Mouse (Mus musculus) cerebellum, adult 8-10 months (tissue): ENCODE results near the gene Ascc3.

Source experiments
- DNase-seq: peaks from one replicate; pipeline ENCODE4 v3.0.0; 2022

Ascc3 gene

GRCm38 (mm10) chr10:50895881-50896766 lies 303.7 kb downstream of the Ascc3 start:
- DNase-seq, result no peak

- no peak for DNase-seq
Observed at GRCm38 (mm10) chr10:50896767-50897390, 304.4 kb downstream of the Ascc3 start.

- DNase-seq, result no peak
Observed at GRCm38 (mm10) chr10:50897530-50898471, 305.3 kb downstream of the Ascc3 start.

- no peak for DNase-seq
Observed at GRCm38 (mm10) chr10:50898621-50899020, 306.2 kb downstream of the Ascc3 start.

GRCm38 (mm10) chr10:50899846-50900745 lies 307.6 kb downstream of the Ascc3 start:
- no peak for DNase-seq
